Mouse (Mus musculus) embryonic fibroblast, embryonic 13.5 days (primary cell): Measurements from ENCODE around the gene Snx20.

ENCODE experiments used
- CTCF ChIP-seq: IDR thresholded peaks from 2 replicates; pipeline ENCODE4 v1.5.1; 2011; ENCODE audit warnings: mild to moderate bottlenecking, control low read depth, low read length, moderate library complexity, borderline replicate concordance; ENCODE audit not compliant: insufficient read depth
- POLR2A ChIP-seq: IDR thresholded peaks from 2 replicates; pipeline ENCODE4 v1.6.1; 2011; ENCODE audit warnings: low read depth, mild to moderate bottlenecking, control low read depth, low read length, moderate library complexity

DNA sequence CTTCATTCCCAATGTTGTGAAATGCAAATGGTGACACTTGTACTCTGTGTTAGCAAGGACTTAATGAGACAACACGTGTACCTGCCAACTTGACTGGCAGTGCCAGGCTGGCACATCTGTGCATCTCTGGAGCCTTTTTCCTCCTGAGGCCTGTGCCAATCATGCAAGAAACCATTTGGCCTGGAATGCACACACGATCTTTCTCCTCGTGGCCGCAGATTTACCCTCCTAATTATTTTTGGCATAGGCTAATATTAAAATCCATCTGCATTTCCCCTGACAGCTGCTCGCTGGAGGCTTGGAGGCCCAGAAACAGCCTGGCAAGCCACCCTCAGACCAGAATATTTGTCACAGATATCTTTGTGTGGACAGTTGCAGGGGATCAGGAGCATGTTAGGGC is 58.3 kb downstream of the Snx20 start:
- TF ChIP-seq CTCF (no peak), POLR2A (no peak)
